Mouse (Mus musculus) ES-Bruce4 (cell line): ENCODE results near the gene Foxd4. TPM values are rescaled to one million over a fixed set of nuclear protein-coding genes. Genes with fewer than 3 reads are reported as not detected.

Source experiments
- H3K27ac ChIP-seq: 2 replicates; pipeline ENCODE4 v1.5.1; 2012; ENCODE audit warnings: low read length, inconsistent platforms; ENCODE audit not compliant: insufficient read depth
- H3K27me3 ChIP-seq: 2 replicates; pipeline ENCODE4 v1.6.1; 2012; ENCODE audit warnings: mild to moderate bottlenecking, low read length, inconsistent platforms; ENCODE audit not compliant: control insufficient read depth, poor library complexity, insufficient read depth, severe bottlenecking
- H3K36me3 ChIP-seq: 2 replicates; pipeline ENCODE4 v1.6.1; 2012; ENCODE audit warnings: inconsistent platforms, mild to moderate bottlenecking, low read length, moderate library complexity; ENCODE audit not compliant: control insufficient read depth, poor library complexity, insufficient read depth, severe bottlenecking
- H3K4me1 ChIP-seq: one replicate; pipeline ENCODE4 v1.8.1; 2011; ENCODE audit warnings: low read length; ENCODE audit not compliant: control insufficient read depth, insufficient read depth
- H3K4me3 ChIP-seq: 2 replicates; pipeline ENCODE4 v1.5.1; 2011; ENCODE audit warnings: low read depth, mild to moderate bottlenecking, low read length
- H3K9ac ChIP-seq: 2 replicates; pipeline ENCODE4 v1.6.1; 2012; ENCODE audit warnings: low read depth, mild to moderate bottlenecking, inconsistent platforms; ENCODE audit not compliant: poor library complexity, severe bottlenecking
- H3K9me3 ChIP-seq: replicated peaks from 2 replicates; pipeline ENCODE4 v1.6.1; 2012; ENCODE audit warnings: mild to moderate bottlenecking, low read length, inconsistent platforms; ENCODE audit not compliant: control insufficient read depth, poor library complexity, insufficient read depth, severe bottlenecking
- CTCF ChIP-seq: IDR thresholded peaks from one replicate; pipeline ENCODE4 v1.8.1; 2011; ENCODE audit warnings: low read depth, low read length
- EP300 ChIP-seq: IDR thresholded peaks from 2 replicates; pipeline ENCODE4 v1.6.1; 2011; ENCODE audit warnings: low read depth, low read length; ENCODE audit not compliant: insufficient read depth
- POLR2A ChIP-seq: IDR thresholded peaks from one replicate; pipeline ENCODE4 v1.8.1; 2011; ENCODE audit warnings: low read length; ENCODE audit not compliant: insufficient read depth
- polyA plus RNA-seq: library from polyadenylated mRNA; stranded (reverse); fragments of >200 nt; gene quantifications from 2 replicates; pipeline ENCODE4 v1.2.4, GENCODE M21; 2011; ENCODE audit warnings: low read depth; ENCODE audit not compliant: missing spikeins, insufficient read depth, insufficient read length

Foxd4 gene
- polyA plus RNA-seq, 1 experiment: not detected

DNA sequence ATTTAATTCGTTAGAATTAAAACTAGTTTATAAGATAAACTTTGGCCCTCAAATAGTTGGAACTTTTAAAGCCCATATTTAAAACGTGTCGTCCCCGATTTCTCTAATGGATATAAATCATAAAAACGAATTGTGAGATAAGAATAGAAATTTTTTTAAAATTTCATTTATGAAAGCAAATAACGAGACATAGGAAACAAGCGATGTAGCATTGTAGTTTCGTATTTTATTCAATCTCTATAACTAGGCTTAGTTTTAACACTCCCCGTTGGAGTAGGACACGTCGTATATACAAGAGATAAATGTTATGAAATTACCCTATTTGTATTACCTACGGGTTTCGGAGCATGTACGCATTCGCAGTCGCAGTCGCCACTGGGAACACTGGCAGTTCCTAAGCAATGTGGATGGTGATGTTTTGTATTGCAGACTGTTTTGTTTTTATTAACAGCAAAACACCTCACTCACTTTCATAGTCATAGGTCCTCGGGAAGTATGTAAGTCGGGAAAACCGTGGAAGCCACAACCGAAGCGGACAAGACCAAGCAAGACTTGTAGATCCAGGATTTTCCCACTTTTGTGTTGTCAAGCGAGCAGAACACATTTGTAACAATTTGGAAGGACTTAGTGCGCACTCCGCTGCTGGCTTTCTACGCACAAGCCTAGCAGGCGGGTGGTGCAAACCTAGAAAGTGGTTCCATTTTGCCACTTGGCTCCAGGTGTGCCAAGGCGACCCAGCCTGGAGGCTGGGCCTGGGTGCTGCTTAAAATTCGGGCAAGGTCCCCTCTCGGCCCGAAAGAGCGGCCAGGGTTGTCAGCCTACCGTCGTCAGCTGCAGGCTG is 2.0 kb downstream of the Foxd4 start:
- H3K4me3 ChIP-seq: peak overlapping the region; percentile 50
- H3K27me3 ChIP-seq: peaks cover 17% of the 10 kb centered on the region
- no peak overlapping the region for H3K9ac ChIP-seq
- H3K4me1 ChIP-seq: no peaks in the 10 kb centered on the region
- TF ChIP-seq CTCF: no peak
- no peak for TF ChIP-seq EP300
- no peak for TF ChIP-seq POLR2A
- no peaks in the 10 kb centered on the region for H3K9me3 ChIP-seq
- H3K27ac ChIP-seq: no peak overlapping the region
- H3K36me3 ChIP-seq: no peaks in the 10 kb centered on the region

DNA sequence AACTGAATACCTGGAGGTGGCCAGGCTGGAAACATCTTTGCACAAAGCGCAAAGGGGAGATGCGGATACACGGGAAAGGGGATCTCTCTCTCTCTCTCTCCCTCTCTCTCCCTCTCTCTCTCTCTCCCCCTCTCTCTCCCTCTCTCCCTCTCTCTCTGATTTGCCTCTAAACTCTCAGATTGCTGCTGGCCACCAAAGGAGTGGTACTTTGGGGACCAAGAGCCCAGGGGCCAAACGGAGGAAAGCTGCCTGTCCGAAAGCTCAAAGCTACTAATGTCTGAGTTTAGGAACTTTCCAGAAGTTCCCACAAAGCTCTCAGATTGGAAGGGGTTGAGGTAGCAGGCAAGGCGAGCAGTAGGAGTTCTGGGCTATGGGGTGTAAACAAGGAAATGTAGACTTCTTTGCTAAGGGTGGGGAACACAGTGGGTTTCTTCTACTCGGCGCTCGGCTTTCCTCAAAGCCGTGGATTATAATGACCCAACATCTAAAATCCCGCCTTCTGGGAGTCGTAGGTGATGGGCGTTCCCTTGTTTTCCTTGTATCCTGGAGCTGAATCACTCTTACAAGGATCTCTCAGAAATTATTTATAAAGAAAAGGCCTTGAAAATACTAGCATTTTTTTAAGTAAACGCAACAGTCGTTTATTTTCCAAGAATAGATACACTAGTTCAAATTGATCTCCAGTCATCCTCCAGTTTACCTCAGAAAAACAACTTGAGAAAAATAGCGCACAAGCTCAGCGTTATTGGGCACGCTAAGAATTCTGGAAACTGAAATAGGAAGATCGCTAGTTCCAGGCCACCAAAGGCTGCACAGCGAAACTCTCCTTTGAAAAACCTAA is 2.9 kb downstream of the Foxd4 start:
- TF ChIP-seq CTCF (no peak), POLR2A (no peak), EP300 (no peak)
- H3K9me3 ChIP-seq: no peaks in the 10 kb centered on the region
- H3K9ac ChIP-seq: no peak overlapping the region
- H3K4me3 ChIP-seq: peak overlapping the region; percentile 17
- no peak overlapping the region for H3K27ac ChIP-seq
- no peaks in the 10 kb centered on the region for H3K4me1 ChIP-seq
- H3K36me3 ChIP-seq: no peaks in the 10 kb centered on the region
- peaks cover 17% of the 10 kb centered on the region for H3K27me3 ChIP-seq

DNA sequence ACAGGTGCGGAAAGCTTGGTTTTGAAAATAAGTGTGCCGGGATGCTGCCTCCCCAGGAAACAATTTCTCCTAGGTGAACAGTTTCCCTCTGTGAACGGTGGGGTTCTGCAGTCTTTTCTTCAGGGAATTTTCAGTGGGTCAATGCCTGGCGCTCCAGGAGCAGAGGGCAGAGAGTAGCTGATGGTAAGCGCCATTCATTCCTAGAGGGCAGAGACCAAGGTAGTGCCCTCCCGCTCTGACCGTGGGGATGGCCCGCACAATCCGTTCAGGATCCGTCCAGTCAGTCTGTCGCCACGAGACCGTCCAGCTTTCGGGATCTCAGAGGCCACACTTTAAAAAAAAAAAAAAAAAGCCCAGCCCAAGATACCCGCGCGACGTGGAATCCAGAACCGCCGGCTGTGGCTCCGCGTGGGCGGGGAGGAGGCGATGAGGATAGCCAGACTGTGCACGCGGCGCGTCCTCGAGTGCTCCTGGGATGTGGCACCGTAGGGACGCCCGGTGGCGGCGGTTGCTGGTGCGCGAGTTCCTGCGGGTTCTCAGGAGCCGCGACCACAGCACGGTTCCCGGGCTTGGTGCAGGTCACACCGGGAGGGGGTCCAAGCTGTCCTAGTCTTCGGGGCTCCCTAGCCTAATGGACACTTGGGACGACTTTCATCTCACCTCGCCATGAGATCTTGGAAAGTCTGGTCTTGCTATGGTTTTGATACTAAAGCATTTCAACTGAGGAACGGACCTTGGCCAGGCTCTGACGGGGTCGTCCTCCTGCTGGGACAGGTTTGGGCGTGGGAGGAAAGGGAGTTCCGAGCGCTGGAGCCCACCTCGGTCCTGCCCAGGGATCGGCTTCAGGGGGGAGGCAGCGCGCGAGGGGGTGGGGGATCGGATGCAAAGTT is 3.7 kb downstream of the Foxd4 start:
- Histone ChIP-seq H3K9ac (no peak overlapping the region), H3K36me3 (no peaks in the 10 kb centered on the region), H3K27ac (no peak overlapping the region), H3K9me3 (no peaks in the 10 kb centered on the region; the same call in 1 of the 2 replicates), H3K4me1 (no peaks in the 10 kb centered on the region), H3K4me3 (peak overlapping the region; percentile 17), H3K27me3 (peaks cover 17% of the 10 kb centered on the region)
- TF ChIP-seq EP300 (no peak), CTCF (no peak), POLR2A (no peak)

DNA sequence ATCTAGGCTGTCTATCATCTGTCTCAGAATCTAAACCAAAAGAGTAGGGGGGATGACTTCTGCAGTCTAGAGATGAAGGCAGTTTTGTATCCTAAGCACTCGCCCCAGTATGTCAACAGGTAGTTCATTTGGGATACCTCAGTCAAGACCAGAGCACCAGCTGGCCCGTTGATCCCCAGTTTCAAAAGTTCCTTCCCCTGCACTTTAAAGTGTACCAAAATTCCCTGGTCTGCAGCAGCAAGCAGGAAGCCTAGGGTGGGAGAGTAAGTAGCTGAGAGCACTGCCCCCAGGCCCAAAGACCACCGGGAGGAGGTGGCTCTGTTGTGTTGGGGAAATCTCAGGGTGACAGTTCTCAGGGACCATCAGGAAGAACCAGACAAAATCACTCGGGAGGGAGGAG is 4.5 kb downstream of the Foxd4 start:
- no peaks in the 10 kb centered on the region for H3K4me1 ChIP-seq
- H3K27me3 ChIP-seq: peaks cover 15% of the 10 kb centered on the region; the same call in 1 of the 2 replicates
- no peaks in the 10 kb centered on the region for H3K36me3 ChIP-seq
- no peaks in the 10 kb centered on the region; the same call in 1 of the 2 replicates for H3K9me3 ChIP-seq
- TF ChIP-seq CTCF: no peak
- TF ChIP-seq EP300: no peak
- no peak for TF ChIP-seq POLR2A
- no peak overlapping the region for H3K9ac ChIP-seq
- H3K4me3 ChIP-seq: no peak overlapping the region
- no peak overlapping the region for H3K27ac ChIP-seq

DNA sequence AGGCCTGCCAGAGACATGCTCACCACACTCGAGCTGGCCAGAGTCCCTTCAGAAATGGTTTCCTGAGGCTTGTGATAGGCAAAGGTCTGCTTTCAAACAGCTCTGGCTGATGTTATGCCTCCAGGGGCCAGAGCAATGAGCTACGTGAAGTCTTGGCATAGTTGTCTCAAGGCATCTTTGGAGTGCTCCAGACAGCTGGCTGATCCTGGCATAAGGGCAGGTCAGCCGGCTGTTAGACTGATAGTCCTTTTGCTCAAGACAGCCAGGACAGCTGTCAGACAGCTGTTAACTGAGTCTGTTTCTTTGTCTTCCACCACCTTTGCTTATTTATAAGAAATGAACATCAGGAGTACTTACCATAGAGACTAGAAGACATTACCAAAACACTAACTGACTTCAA is 14.1 kb downstream of the Foxd4 start:
- H3K9me3 ChIP-seq: no peaks in the 10 kb centered on the region
- H3K4me1 ChIP-seq: no peaks in the 10 kb centered on the region
- TF ChIP-seq EP300: no peak
- TF ChIP-seq POLR2A: no peak
- no peak for TF ChIP-seq CTCF
- H3K36me3 ChIP-seq: no peaks in the 10 kb centered on the region
- no peak overlapping the region for H3K27ac ChIP-seq
- H3K27me3 ChIP-seq: no peaks in the 10 kb centered on the region
- no peak overlapping the region for H3K9ac ChIP-seq
- H3K4me3 ChIP-seq: no peak overlapping the region
